Mouse (Mus musculus): ENCODE measurements around the gene Tet3. TPM values are rescaled to one million over a fixed set of nuclear protein-coding genes. Genes with fewer than 3 reads are reported as not detected.

The Tet3 gene
- total RNA-seq, 2 experiments from 2014 or later = 63.7 to 77.2 TPM

- DNase-seq (ENCODE audit: low spot score in 2 of 2) = no peak
- intact Hi-C loops (cut with DNase I) = no loop called here
These were observed 35.4 kb downstream of the Tet3 start for GRCm38 (mm10) chr6:83423400-83424052.

GRCm38 (mm10) chr6:83421866-83422649 is 36.8 kb downstream of the Tet3 start:
- no peak for DNase-seq (ENCODE audit: low spot score in 2 of 2)

GRCm38 (mm10) chr6:83419516-83419915 is 39.4 kb downstream of the Tet3 start:
- no peak for DNase-seq (ENCODE audit: low spot score in 2 of 2)
- intact Hi-C loops (cut with DNase I) = no loop called here

More at GRCm38 (mm10) chr6:83421866-83422649, 36.8 kb downstream of the Tet3 start:
- intact Hi-C loops (cut with DNase I) = no loop called here

DNA sequence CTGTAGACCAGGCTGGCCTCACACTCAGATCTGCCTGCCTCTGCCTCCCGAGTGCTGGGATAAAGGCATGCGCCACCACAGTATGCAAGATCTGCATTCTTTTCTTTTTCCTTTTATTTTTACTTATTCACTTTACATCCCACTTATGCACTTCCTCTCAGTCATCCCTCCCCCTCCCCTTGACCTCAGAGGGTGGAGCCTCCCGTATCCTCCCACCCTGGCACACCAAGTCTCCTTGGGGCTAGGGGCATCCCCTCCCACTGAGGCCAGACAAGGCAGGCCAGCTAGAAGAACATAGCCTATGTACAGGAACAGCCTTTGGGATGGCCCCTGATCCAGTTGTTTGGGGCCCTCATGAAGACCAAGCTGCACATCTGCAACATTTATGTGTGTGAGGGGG is 41.4 kb downstream of the Tet3 start:
- intact Hi-C loops (cut with DNase I) = no loop called here
- DNase-seq (ENCODE audit: low spot score in 2 of 2) = no peak

DNA sequence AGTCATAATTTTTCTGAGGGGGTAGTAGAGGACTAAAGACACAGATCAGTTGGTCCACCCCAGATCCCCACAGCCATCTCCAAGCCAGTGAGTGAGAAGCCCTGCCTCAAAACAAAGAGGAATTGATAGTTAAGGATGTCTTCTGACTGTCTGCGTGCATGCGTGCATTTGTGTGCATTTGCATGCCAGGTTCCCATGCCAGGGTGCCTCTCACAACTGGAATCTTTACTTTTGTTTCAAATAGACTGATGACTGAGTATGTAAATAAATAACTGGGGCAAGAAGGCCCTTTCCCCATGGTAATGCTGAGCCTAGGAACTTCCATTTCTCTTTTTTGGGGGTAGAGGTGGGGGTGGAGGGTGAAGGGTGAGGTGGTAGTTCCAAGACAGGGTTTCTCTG is 41.8 kb downstream of the Tet3 start:
- no peak for DNase-seq (ENCODE audit: low spot score in 2 of 2)
- intact Hi-C loops (cut with DNase I) = no loop called here

- DNase-seq (ENCODE audit: low spot score in 2 of 2) = no peak
- intact Hi-C loops (cut with DNase I) = no loop called here
These were observed 42.4 kb downstream of the Tet3 start for GRCm38 (mm10) chr6:83416261-83417103.

GRCm38 (mm10) chr6:83415356-83415940 is 43.4 kb downstream of the Tet3 start:
- no peak for DNase-seq (ENCODE audit: low spot score in 2 of 2)
- intact Hi-C loops (cut with DNase I) = no loop called here

DNA sequence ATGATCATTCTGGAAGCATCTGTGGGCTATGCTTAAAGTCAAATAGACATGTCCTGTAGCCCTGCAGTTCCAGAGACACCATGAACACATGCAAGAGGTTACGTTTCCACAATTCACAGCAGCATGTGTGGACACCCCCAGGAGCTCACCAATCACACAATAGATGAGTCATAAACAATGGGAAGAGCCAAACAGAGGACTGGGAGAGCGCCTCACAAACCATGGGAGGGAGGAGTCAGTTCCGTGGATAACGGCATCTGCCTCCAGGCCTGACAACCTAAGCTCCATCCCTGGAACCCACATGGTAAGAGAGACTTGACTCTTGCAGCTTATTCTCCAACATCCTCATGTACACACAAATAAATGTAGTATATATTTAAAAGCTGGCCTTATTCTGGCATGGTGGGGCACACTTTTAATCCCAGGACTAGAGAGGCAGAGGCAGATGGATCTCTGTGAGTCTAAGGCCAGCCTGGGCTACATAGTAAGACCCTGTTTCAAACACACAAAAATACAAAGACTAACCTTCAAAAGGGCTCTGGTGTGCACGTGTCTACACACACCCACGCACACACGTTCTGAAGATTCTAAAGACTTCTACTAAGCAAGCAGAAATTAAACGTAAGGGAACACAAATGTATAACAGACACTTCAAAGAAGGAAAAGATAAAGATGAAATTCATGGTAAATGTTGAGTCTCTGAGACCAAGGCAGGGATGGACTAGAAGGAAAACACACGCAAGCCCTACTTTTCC is 44.1 kb downstream of the Tet3 start:
- intact Hi-C loops (cut with DNase I) = no loop called here
- no peak for DNase-seq (ENCODE audit: low spot score in 2 of 2)

GRCm38 (mm10) chr6:83413686-83414085 is 45.2 kb downstream of the Tet3 start:
- intact Hi-C loops (cut with DNase I) = no loop called here
- no peak for DNase-seq (ENCODE audit: low spot score in 2 of 2)

GRCm38 (mm10) chr6:83412854-83413401 is 46.0 kb downstream of the Tet3 start:
- intact Hi-C loops (cut with DNase I) = no loop called here

DNA sequence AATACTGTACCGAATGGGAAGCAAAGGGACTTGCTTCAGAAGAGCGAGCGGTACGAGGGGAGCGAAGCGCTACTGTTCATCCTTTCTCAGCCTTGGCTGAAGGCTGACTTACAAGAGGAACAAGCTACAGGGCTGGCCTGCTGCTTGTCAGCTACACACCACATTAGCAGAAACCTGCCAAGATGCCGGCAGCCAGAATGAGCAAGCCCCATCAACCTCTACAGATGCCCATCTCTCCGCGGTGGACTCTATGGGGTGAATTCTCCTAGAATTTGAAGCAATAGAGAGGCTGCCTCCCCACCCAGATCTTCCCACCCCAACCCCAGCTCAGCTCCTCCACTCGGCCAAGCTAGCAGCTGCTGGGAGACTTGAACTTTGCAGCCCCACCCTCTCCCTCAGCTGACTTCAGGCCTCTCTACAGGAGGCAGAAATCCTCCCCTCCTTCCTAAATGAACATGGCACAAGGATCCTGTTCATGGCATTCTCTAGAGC is 46.5 kb downstream of the Tet3 start:
- no peak for DNase-seq (ENCODE audit: low spot score in 2 of 2)
- intact Hi-C loops (cut with DNase I) = no loop called here

More at GRCm38 (mm10) chr6:83412854-83413401, 46.0 kb downstream of the Tet3 start:
- no peak for DNase-seq (ENCODE audit: low spot score in 2 of 2)

DNA sequence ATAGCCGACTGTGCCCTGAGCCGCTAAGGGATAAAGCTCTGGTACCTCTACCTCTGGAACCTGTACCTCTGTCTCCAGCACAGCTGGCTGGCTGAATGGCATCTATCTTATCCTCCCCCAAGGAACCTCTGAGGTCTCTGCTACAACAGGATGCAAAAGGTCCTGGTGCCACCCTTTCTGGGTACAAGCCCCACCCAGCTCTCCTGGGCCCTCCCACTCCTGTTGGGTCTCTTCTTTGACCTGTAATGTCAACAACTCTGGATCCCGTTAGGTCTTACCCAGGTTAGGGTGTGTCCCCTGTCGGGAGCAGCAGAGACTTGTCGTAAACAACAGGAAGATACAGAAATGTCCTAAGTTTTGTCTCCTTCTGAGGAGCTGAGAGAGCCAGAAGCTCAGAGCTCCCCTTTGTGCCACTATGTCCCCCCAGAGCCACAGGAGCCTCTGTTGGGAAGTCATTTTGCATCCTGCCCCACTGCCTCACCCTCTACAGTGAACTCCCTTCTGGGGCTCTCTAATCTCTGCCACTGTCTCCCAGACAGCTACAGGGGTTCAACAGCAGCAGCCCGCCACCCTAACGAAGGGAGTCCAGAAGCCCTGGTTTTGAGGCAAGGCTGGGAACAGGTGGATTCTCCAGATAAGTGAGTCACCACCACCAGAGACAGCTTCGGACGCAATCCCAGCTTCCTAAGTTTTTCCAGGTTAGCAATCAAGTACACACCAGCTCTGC is 47.1 kb downstream of the Tet3 start:
- no peak for DNase-seq (ENCODE audit: low spot score in 2 of 2)
- intact Hi-C loops (cut with DNase I) = no loop called here

DNA sequence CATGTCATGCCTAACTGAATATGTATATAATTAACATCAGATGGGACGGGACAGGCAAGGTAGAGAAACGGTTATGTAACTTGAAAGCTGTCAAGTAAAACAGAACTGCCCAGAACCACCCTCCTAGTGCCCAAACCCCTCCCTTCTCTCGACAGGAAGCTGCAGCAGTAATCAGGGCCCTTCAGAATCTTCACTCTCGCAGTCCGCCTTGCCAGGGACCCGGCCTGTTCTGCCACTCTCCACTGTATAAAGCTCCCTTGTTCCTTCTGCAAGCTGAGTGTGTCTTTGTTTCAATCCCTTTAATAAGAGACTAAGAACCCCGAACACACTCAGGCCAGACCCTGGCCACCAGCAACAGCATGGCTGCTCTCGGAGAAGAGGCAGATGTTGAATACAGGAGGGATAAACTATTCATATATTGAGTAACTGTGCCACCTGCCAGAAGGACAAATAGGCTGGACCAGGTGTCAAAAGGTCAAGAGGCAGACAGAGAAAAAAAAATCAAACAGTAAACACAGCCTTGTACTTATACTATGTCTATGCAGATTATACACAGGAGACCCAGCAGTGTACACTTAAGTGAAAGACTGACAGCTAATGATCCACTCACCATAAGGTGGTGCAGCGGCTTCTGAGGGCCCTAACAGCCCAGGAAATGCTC is 48.7 kb downstream of the Tet3 start:
- DNase-seq (ENCODE audit: low spot score in 2 of 2) = no peak
- intact Hi-C loops (cut with DNase I) = no loop called here

GRCm38 (mm10) chr6:83408510-83408909 is 50.4 kb downstream of the Tet3 start:
- intact Hi-C loops (cut with DNase I) = no loop called here
- no peak for DNase-seq (ENCODE audit: low spot score in 2 of 2)

DNA sequence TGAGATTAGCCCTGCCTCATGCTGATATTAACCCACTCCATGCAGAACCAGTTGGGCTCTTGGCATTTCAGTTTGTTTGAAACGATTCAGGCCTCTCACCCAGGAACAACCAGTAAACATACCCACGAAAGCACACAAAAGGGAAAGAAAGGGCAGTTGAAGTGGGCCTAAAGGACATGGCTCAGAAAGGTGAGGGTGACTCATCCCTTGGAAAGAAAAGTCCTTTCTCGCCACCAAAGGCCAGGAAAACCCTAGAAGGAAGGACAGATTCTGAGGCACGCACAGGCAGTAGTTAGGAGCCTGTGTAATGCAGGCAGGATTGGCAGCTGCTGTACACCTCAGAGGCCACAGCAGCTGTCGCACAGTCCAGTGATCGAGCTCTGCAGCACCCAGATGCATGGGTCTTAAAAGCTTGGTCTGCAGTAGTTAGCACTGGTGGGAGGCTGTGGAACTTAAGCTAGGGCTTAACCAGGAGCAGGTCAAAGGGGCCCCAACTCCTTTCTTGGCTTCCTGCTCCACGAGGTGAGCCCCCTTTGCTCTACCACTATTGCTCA is 53.3 kb downstream of the Tet3 start:
- intact Hi-C loops (cut with DNase I) = no loop called here
- no peak for DNase-seq (ENCODE audit: low spot score in 2 of 2)

GRCm38 (mm10) chr6:83404571-83404970 is 54.3 kb downstream of the Tet3 start:
- intact Hi-C loops (cut with DNase I) = no loop called here
- no peak for DNase-seq (ENCODE audit: low spot score in 2 of 2)

DNA sequence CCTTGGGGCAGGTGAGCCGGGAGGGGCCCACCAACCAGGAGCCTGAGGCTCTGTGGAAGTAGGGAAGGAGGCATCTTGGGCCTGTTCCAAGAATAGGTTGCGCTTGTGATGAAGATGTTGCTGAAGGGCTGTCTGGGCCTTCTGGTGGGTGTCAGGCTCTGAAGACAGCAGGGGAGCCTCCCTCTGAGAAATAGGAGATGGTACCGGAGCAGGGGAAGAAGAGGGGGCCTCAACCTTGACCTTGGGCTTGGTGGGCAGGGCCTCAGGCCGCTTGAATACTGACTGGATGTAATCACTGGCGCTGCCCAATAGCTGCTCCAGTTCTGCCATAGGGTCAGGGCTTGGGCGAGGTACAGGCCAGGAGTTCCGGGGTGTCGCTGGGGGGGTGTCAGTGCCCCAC is 55.4 kb downstream of the Tet3 start:
- no peak for DNase-seq (ENCODE audit: low spot score in 2 of 2)
- intact Hi-C loops (cut with DNase I) = no loop called here

Measured in left cerebral cortex, postnatal 36 days (tissue).